Mouse (Mus musculus) limb, embryonic 11.5 days (tissue): ENCODE measurements around the gene Pex10. TPM values are rescaled to one million over a fixed set of nuclear protein-coding genes. Genes with fewer than 3 reads are reported as not detected.

Experiments
- ATAC-seq: fragments of 200-750 bp; cut with Nextera tagmentation; 2 replicates; pipeline ENCODE4 v1.8.0; 2017; ENCODE audit warnings: low read depth; ENCODE audit not compliant: insufficient number of reproducible peaks, low FRiP score, low TSS enrichment
- DNase-seq: peaks from one replicate; pipeline ENCODE4 v3.0.0-alpha.2; 2015; ENCODE audit warnings: low spot score
- H3K27ac ChIP-seq: fragments of 300-500 bp; sonication (generic); replicated peaks from 2 replicates; pipeline ENCODE4 v1.5.1; 2014; ENCODE audit warnings: low read depth, mild to moderate bottlenecking, low read length
- H3K27me3 ChIP-seq: fragments of 300-500 bp; sonication (generic); 2 replicates; pipeline ENCODE4 v1.6.1; 2014; ENCODE audit warnings: mild to moderate bottlenecking, low read length, mixed read lengths; ENCODE audit not compliant: control insufficient read depth, insufficient read depth
- H3K36me3 ChIP-seq: fragments of 300-500 bp; sonication (generic); 2 replicates; pipeline ENCODE4 v1.6.1; 2014; ENCODE audit warnings: mild to moderate bottlenecking, low read length, moderate library complexity, mixed read lengths; ENCODE audit not compliant: control insufficient read depth, insufficient read depth
- H3K4me1 ChIP-seq: fragments of 300-500 bp; sonication (generic); 2 replicates; pipeline ENCODE4 v1.6.1; 2014; ENCODE audit warnings: low read length, mixed read lengths; ENCODE audit not compliant: control insufficient read depth, insufficient read depth
- H3K4me2 ChIP-seq: fragments of 300-500 bp; sonication (generic); 2 replicates; pipeline ENCODE4 v1.6.1; 2014; ENCODE audit warnings: low read depth, mild to moderate bottlenecking, moderate library complexity; ENCODE audit not compliant: severe bottlenecking
- H3K4me3 ChIP-seq: fragments of 300-500 bp; sonication (generic); 2 replicates; pipeline ENCODE4 v1.5.1; 2014; ENCODE audit warnings: low read depth, low read length
- H3K9ac ChIP-seq: fragments of 300-500 bp; sonication (generic); 2 replicates; pipeline ENCODE4 v1.6.1; 2014; ENCODE audit warnings: mild to moderate bottlenecking, low read length
- H3K9me3 ChIP-seq: fragments of 300-500 bp; sonication (generic); 2 replicates; pipeline ENCODE4 v1.6.1; 2016; ENCODE audit warnings: low read length; ENCODE audit not compliant: control insufficient read depth
- WGBS: fragments of 180-500 bp; shearing (Covaris S2); extraction: QIAGEN DNeasy Blood & Tissue Kit; methylation state at CpG from one replicate; pipeline ENCODE4 v1.1.7; 2014; 5-methylcytosine and 5-hydroxymethylcytosine counted together
- polyA plus RNA-seq: library from polyadenylated mRNA; unstranded; fragments of >200 nt; fragmentation: Nextera tagmentation; extraction: Ambion mirVana; gene quantifications from 2 replicates; pipeline ENCODE4 v1.2.1, GENCODE M21; 2014

The Pex10 gene
- polyA plus RNA-seq, 1 experiment from 2014 or later = 6.5 TPM

DNA sequence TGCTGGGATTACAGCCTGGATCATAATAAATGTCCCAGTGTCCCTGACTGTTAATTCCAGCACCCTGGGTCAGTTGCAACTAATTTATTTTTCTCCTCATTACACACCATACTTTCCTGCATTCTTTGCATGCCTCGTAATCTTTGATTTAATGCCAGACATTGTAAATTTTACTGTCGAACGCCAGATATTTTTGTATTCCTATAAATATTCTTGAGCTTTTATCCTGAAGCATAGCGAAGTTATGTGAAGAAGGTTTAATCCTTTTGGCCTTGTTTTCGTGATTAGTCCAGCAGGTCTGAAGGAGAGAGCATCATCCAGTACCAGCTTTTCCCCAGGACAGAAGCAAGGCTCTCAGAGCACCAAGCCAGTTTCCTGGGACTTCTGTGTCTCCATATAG lies 42.7 kb downstream of the Pex10 start:
- 65% methylated on average over 5 of the region's 5 CpGs for WGBS
- Histone ChIP-seq H3K4me1 (peaks cover 2% of the 10 kb centered on the region; the same call in 1 of the 2 replicates), H3K27me3 (no peaks in the 10 kb centered on the region), H3K9ac (no peak overlapping the region), H3K27ac (no peak overlapping the region), H3K4me2 (no peak overlapping the region), H3K9me3 (no peaks in the 10 kb centered on the region), H3K4me3 (no peak overlapping the region), H3K36me3 (no peaks in the 10 kb centered on the region)
- ATAC-seq (no peak), DNase-seq (no peak)

DNA sequence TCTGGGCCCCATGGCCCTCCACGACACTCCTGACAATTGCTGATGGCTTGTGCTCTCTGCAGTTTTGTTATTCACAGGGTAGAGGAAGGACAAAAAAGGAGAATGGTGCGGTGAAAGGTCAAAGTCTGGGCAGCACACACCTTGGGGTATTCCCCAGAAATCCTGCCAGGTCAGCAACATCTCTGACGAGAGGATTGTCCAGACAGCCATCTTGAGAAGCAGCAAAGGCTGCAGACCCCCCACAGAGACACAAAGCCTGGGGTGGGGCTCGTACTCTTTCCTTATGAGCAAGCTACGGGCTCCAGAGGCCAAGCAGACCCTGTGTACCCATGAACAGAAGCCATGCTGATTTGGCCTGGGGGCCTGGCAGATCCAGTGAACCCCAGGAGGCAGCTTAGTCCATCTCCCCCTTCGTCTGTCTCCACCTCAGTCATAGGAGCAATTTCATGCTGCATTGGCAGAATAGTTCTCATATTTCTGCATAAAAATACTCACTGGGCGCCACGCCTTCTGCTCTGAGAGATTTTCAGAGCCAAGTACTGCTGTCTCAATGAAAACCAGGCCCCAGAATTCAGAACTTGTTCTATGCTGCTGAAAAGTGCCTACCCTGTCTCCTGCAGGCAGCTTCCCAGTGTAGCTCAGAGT lies 47.1 kb downstream of the Pex10 start:
- 68% methylated on average over 8 of the region's 8 CpGs for WGBS
- Histone ChIP-seq H3K9ac (no peak overlapping the region), H3K9me3 (no peaks in the 10 kb centered on the region), H3K27me3 (no peaks in the 10 kb centered on the region), H3K4me3 (no peak overlapping the region), H3K27ac (no peak overlapping the region), H3K4me2 (no peak overlapping the region), H3K36me3 (no peaks in the 10 kb centered on the region), H3K4me1 (peaks cover 5% of the 10 kb centered on the region; the same call in 1 of the 2 replicates)
- no peak for DNase-seq
- ATAC-seq = no peak

DNA sequence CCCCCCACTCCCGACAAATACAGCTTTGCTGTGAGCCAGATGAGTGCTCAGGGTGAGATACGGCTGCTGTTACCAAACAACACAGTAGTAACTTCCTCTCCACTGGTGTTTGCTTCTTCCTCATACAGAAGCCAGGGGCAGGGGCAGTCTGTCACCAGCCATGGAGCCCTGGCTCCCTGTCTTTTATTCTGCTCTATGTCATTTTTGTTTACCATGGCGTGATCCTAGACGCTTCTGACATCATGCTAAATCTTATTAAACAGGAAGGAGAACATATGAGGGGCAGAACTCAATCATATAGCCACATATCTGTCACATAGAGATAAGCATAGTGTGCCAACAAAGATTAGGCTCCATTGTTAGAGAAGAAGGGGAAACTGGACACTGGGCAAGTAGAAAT lies 49.8 kb downstream of the Pex10 start:
- Histone ChIP-seq H3K27me3 (no peaks in the 10 kb centered on the region), H3K36me3 (no peaks in the 10 kb centered on the region), H3K4me1 (peaks cover 15% of the 10 kb centered on the region), H3K9me3 (peaks cover 2% of the 10 kb centered on the region; the same call in 1 of the 2 replicates), H3K27ac (no peak overlapping the region), H3K4me3 (no peak overlapping the region), H3K4me2 (no peak overlapping the region), H3K9ac (no peak overlapping the region)
- no peak for DNase-seq
- 91% methylated on average over 4 of the region's 4 CpGs for WGBS
- no peak for ATAC-seq

DNA sequence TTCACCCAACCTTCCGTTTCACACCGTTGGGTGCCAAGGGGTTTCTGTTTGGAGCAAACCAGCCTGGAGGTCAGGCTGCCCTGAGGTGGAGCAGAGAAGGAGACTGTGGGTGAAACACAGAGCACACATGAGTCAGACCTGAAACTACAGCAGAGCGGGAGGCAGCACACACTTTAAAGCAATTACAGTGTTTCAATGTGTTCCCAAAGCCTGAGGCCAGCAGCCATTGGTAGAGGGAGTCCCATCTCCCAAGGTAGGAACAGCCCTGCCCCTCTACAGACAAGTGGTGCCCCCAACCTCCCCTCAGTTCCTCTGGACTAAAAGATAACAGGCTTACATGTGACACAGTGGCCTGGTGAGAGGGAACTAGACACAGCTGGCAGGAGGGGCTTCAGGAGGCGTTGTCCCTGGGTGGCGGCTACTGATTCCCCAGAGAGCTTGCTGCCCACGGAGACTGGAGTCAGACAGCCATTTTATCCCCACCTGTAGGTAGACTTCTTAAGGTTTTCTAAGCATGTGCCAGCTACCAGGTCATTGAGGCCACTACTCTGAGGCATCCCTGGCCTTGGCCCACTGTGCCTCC lies 50.7 kb downstream of the Pex10 start:
- Histone ChIP-seq H3K36me3 (no peaks in the 10 kb centered on the region), H3K4me3 (no peak overlapping the region), H3K27me3 (no peaks in the 10 kb centered on the region), H3K9me3 (peaks cover 2% of the 10 kb centered on the region; the same call in 1 of the 2 replicates), H3K9ac (no peak overlapping the region), H3K27ac (no peak overlapping the region), H3K4me2 (no peak overlapping the region), H3K4me1 (peaks cover 21% of the 10 kb centered on the region)
- 75% methylated on average over 6 of the region's 6 CpGs for WGBS
- DNase-seq (no peak), ATAC-seq (no peak)

DNA sequence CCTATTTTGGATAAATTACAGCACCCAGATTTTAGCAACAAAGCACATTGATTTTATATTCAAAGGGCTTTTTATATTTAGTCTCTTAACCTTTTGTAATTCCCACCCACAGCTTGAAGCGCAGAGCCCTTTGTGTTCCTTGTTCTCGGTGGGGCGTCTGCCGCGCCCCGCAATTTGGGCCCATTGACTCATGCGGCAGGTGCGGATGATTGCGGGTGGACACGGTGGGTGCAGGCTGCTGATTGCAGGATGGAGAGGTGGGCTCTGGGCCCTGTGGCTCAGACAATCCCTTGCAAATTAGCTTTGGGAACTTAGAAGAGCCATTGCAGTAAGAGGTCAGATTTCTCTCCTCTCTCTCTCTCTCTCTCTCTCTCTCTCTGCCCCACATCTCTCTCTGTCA lies 51.5 kb downstream of the Pex10 start:
- 89% methylated on average over 10 of the region's 10 CpGs for WGBS

DNA sequence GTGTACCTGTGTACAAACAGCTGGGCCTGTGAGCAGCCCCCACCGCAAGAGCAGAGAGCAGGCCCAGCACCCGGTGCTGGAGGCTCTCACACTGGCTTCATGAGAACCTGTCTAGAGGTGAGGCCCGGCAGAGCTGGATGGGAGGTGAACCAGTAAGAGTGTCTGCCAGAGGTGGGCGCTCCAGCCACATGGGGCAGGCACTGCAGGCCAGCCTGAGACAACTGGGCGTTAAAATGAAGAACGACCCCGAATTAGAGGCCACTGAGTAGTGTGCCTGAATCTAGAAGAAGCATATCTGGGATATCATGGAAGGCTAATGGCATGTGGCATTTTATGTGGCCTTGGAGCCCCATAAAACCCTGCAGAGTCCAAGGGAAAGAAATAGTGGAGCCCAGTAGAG lies 53.2 kb downstream of the Pex10 start:
- WGBS = 78% methylated on average over 7 of the region's 7 CpGs
- Histone ChIP-seq H3K4me2 (no peak overlapping the region), H3K4me1 (peaks cover 32% of the 10 kb centered on the region), H3K27me3 (no peaks in the 10 kb centered on the region), H3K36me3 (no peaks in the 10 kb centered on the region), H3K9ac (no peak overlapping the region), H3K4me3 (no peak overlapping the region), H3K9me3 (peaks cover 2% of the 10 kb centered on the region; the same call in 1 of the 2 replicates), H3K27ac (no peak overlapping the region)
- DNase-seq = no peak
- ATAC-seq = no peak

More for the DNA sequence above, 51.5 kb downstream of the Pex10 start:
- Histone ChIP-seq H3K36me3 (no peaks in the 10 kb centered on the region), H3K27ac (no peak overlapping the region), H3K9me3 (peaks cover 2% of the 10 kb centered on the region; the same call in 1 of the 2 replicates), H3K4me1 (peaks cover 26% of the 10 kb centered on the region), H3K4me2 (no peak overlapping the region), H3K4me3 (no peak overlapping the region), H3K27me3 (no peaks in the 10 kb centered on the region), H3K9ac (no peak overlapping the region)
- DNase-seq (no peak), ATAC-seq (no peak)

DNA sequence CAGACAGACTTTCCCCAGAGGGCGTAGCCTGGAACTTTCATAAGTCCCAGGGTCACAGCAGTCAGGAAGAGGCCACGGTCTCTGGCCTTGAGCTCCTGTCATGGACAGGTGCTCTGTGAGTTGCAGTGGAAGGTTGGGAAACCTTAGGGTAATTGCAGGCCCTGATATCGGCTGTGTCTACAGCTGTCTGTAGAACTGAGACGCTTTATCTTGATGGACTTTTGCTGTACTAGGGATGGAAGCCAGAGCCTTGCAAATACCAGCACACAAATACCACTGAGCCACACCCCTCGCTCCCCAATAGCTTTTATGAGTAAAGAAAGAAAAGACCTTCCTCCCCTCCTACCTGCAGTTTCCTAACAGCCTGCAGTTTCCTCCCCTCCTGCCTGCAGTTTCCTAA lies 53.8 kb downstream of the Pex10 start:
- DNase-seq (no peak), ATAC-seq (no peak)
- H3K36me3 ChIP-seq = no peaks in the 10 kb centered on the region
- peaks cover 2% of the 10 kb centered on the region; the same call in 1 of the 2 replicates for H3K9me3 ChIP-seq
- no peaks in the 10 kb centered on the region for H3K27me3 ChIP-seq
- WGBS = 70% methylated on average over 5 of the region's 5 CpGs
- no peak overlapping the region for H3K4me2 ChIP-seq
- H3K4me3 ChIP-seq = no peak overlapping the region
- peaks cover 32% of the 10 kb centered on the region for H3K4me1 ChIP-seq
- no peak overlapping the region for H3K9ac ChIP-seq
- peak overlapping the region; percentile 59; the same call in 1 of the 2 replicates for H3K27ac ChIP-seq

DNA sequence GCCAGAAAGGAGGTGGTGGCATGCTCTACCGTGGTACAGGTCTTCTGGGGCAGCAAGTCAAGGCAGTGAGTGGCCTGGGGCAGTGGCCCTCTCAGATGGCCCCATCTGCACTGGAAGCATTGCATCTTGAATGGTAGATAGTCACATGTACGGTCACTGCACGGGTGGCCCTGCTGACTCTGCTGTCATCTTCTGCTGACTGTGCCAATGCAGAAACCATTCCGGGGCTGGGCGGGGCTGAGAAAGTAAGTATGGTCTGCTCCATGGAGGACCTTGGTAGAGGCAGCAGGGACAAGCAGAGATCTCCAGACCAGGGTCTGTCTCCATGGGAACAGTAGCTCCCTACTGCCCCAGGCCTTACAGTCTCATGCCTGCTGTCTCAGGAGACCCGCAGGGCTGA lies 54.4 kb downstream of the Pex10 start:
- Histone ChIP-seq H3K4me3 (no peak overlapping the region), H3K27ac (0 out of 2 replicates have a peak overlapping the region, but pooled peaks have one; percentile 59), H3K27me3 (no peaks in the 10 kb centered on the region), H3K9ac (no peak overlapping the region), H3K9me3 (peaks cover 2% of the 10 kb centered on the region; the same call in 1 of the 2 replicates), H3K4me1 (peaks cover 32% of the 10 kb centered on the region), H3K4me2 (no peak overlapping the region), H3K36me3 (no peaks in the 10 kb centered on the region)
- DNase-seq = no peak
- 88% methylated on average over 6 of the region's 6 CpGs for WGBS
- ATAC-seq = no peak
